Mouse (Mus musculus) kidney, postnatal 25 days (tissue): Measurements from ENCODE around the gene Zfp1.

Experiments
- DNase-seq, 2 experiments: peaks; one replicate each; pipeline ENCODE4 v3.0.0; 2021; ENCODE audit warnings: mixed read lengths in 2 of 2

Gene Zfp1

GRCm38 (mm10) chr8:111643264-111644141, at the start of gene Zfp1:
TSS of gene Zfp1 (plus strand) at chr8:111643401.
- peak; percentile 94 to 96 for DNase-seq

- DNase-seq = no peak
Observed at GRCm38 (mm10) chr8:111594044-111594840, 49.0 kb upstream of the Zfp1 start.

- DNase-seq = no peak
Observed at GRCm38 (mm10) chr8:111594951-111595350, 48.2 kb upstream of the Zfp1 start.

GRCm38 (mm10) chr8:111595712-111596484, 47.3 kb upstream of the Zfp1 start:
- DNase-seq = peak; percentile 52 to 74

GRCm38 (mm10) chr8:111596485-111596821, 46.7 kb upstream of the Zfp1 start:
- no peak for DNase-seq

GRCm38 (mm10) chr8:111597310-111597709, 45.9 kb upstream of the Zfp1 start:
- peak in 1 of 2 experiments; percentile 19 for DNase-seq

GRCm38 (mm10) chr8:111599707-111600444, 43.3 kb upstream of the Zfp1 start:
- no peak for DNase-seq

GRCm38 (mm10) chr8:111602050-111602449, 41.2 kb upstream of the Zfp1 start:
- DNase-seq = no peak

- DNase-seq = no peak
Observed at GRCm38 (mm10) chr8:111604986-111605385, 38.2 kb upstream of the Zfp1 start.

GRCm38 (mm10) chr8:111606961-111607360, 36.2 kb upstream of the Zfp1 start:
- no peak for DNase-seq

GRCm38 (mm10) chr8:111607414-111607813, 35.8 kb upstream of the Zfp1 start:
- DNase-seq = no peak

GRCm38 (mm10) chr8:111613181-111613580, 30.0 kb upstream of the Zfp1 start:
- DNase-seq = no peak

- no peak for DNase-seq
Observed at GRCm38 (mm10) chr8:111614786-111615701, 28.2 kb upstream of the Zfp1 start.

GRCm38 (mm10) chr8:111617812-111618211, 25.4 kb upstream of the Zfp1 start:
- DNase-seq = no peak

- DNase-seq = no peak
Observed at GRCm38 (mm10) chr8:111618273-111618672, 24.9 kb upstream of the Zfp1 start.

- DNase-seq = peak; percentile 39 to 67
Observed at GRCm38 (mm10) chr8:111619936-111620335, 23.3 kb upstream of the Zfp1 start.

- no peak for DNase-seq
Observed at GRCm38 (mm10) chr8:111622104-111622503, 21.1 kb upstream of the Zfp1 start.

- no peak for DNase-seq
Observed at GRCm38 (mm10) chr8:111622553-111622952, 20.6 kb upstream of the Zfp1 start.

- DNase-seq = peak; percentile 83 to 93
Observed at GRCm38 (mm10) chr8:111624081-111624852, 18.9 kb upstream of the Zfp1 start.

- DNase-seq = peak in 1 of 2 experiments; percentile 50
Observed at GRCm38 (mm10) chr8:111624853-111625221, 18.4 kb upstream of the Zfp1 start.
